Mouse (Mus musculus) erythroblast, embryonic 14.5 days (primary cell): Measurements from ENCODE around the gene Atr.

ENCODE experiments used
- GATA1 ChIP-seq: IDR thresholded peaks from 2 replicates; pipeline ENCODE4 v1.6.1; 2012; ENCODE audit warnings: low read length, inconsistent platforms, mixed read lengths
- TAL1 ChIP-seq: IDR thresholded peaks from 3 replicates; pipeline ENCODE4 v1.6.1; 2012; ENCODE audit warnings: low read length, inconsistent platforms, mixed read lengths

- no peak for TF ChIP-seq GATA1
- TF ChIP-seq TAL1 = no peak
Measured at GRCm38 (mm10) chr9:95809596-95809995, 47.8 kb upstream of the Atr start.
